Mouse (Mus musculus): Measurements from ENCODE around the gene Slc38a2. TPM values are rescaled to one million over a fixed set of nuclear protein-coding genes. Genes with fewer than 3 reads are reported as not detected.

Gene Slc38a2
- polyA plus RNA-seq, 1 experiment, result 13.9 TPM

GRCm38 (mm10) chr15:96714676-96715016 is 15.1 kb upstream of the Slc38a2 start:
- 84% methylated on average over 3 of the region's 3 CpGs for WGBS
- H3K4me3 ChIP-seq (ENCODE audit: low read depth, low read length), result no peak overlapping the region
- TF ChIP-seq POLR2A (IDR thresholded peaks at IDR 0.05; ENCODE audit: low read depth, low read length) (no peak), CTCF (IDR thresholded peaks at IDR 0.05; ENCODE audit: extremely low read depth, insufficient read length, insufficient replicate concordance, low read depth, low read length) (no peak)
- no peak overlapping the region for H3K27ac ChIP-seq (ENCODE audit: insufficient read depth, low read depth, low read length)
- peaks cover 2% of the 10 kb centered on the region; the same call in 1 of the 2 replicates for H3K4me1 ChIP-seq (ENCODE audit: control insufficient read depth, insufficient read depth, insufficient read length, low read length)
- H3K36me3 ChIP-seq (ENCODE audit: control insufficient read depth, insufficient read depth, low read length), result no peaks in the 10 kb centered on the region
- H3K27me3 ChIP-seq (ENCODE audit: control insufficient read depth, insufficient read depth, low read length), result no peaks in the 10 kb centered on the region

- no peak overlapping the region for H3K4me3 ChIP-seq (ENCODE audit: low read depth, low read length)
- H3K27me3 ChIP-seq (ENCODE audit: control insufficient read depth, insufficient read depth, low read length), result no peaks in the 10 kb centered on the region
- TF ChIP-seq CTCF (IDR thresholded peaks at IDR 0.05; ENCODE audit: extremely low read depth, insufficient read length, insufficient replicate concordance, low read depth, low read length) (no peak), POLR2A (IDR thresholded peaks at IDR 0.05; ENCODE audit: low read depth, low read length) (no peak)
- peaks cover 5% of the 10 kb centered on the region; the same call in 1 of the 2 replicates for H3K4me1 ChIP-seq (ENCODE audit: control insufficient read depth, insufficient read depth, insufficient read length, low read length)
- WGBS, result 95% methylated on average over 6 of the region's 7 CpGs
- no peaks in the 10 kb centered on the region for H3K36me3 ChIP-seq (ENCODE audit: control insufficient read depth, insufficient read depth, low read length)
- no peak overlapping the region for H3K27ac ChIP-seq (ENCODE audit: insufficient read depth, low read depth, low read length)
Measured at GRCm38 (mm10) chr15:96713758-96714675, 14.5 kb upstream of the Slc38a2 start.

- WGBS, result 92% methylated on average over 5 of the region's 5 CpGs
- TF ChIP-seq POLR2A (IDR thresholded peaks at IDR 0.05; ENCODE audit: low read depth, low read length) (no peak), CTCF (IDR thresholded peaks at IDR 0.05; ENCODE audit: extremely low read depth, insufficient read length, insufficient replicate concordance, low read depth, low read length) (no peak)
Measured at GRCm38 (mm10) chr15:96712338-96712737, 12.8 kb upstream of the Slc38a2 start.

GRCm38 (mm10) chr15:96711664-96712063 is 12.1 kb upstream of the Slc38a2 start:
- no peak overlapping the region for H3K27ac ChIP-seq (ENCODE audit: insufficient read depth, low read depth, low read length)
- no peak overlapping the region for H3K4me3 ChIP-seq (ENCODE audit: low read depth, low read length)
- H3K27me3 ChIP-seq (ENCODE audit: control insufficient read depth, insufficient read depth, low read length), result no peaks in the 10 kb centered on the region
- H3K36me3 ChIP-seq (ENCODE audit: control insufficient read depth, insufficient read depth, low read length), result no peaks in the 10 kb centered on the region
- 86% methylated on average over 11 of the region's 11 CpGs for WGBS
- TF ChIP-seq POLR2A (IDR thresholded peaks at IDR 0.05; ENCODE audit: low read depth, low read length), result no peak
- no peak for TF ChIP-seq CTCF (IDR thresholded peaks at IDR 0.05; ENCODE audit: extremely low read depth, insufficient read length, insufficient replicate concordance, low read depth, low read length)
- peaks cover 18% of the 10 kb centered on the region; the same call in 1 of the 2 replicates for H3K4me1 ChIP-seq (ENCODE audit: control insufficient read depth, insufficient read depth, insufficient read length, low read length)

More at GRCm38 (mm10) chr15:96712338-96712737, 12.8 kb upstream of the Slc38a2 start:
- H3K27ac ChIP-seq (ENCODE audit: insufficient read depth, low read depth, low read length), result no peak overlapping the region
- no peaks in the 10 kb centered on the region for H3K27me3 ChIP-seq (ENCODE audit: control insufficient read depth, insufficient read depth, low read length)
- H3K4me1 ChIP-seq (ENCODE audit: control insufficient read depth, insufficient read depth, insufficient read length, low read length), result peaks cover 17% of the 10 kb centered on the region; the same call in 1 of the 2 replicates
- H3K4me3 ChIP-seq (ENCODE audit: low read depth, low read length), result no peak overlapping the region
- H3K36me3 ChIP-seq (ENCODE audit: control insufficient read depth, insufficient read depth, low read length), result no peaks in the 10 kb centered on the region

GRCm38 (mm10) chr15:96710352-96711114 is 11.0 kb upstream of the Slc38a2 start:
- TF ChIP-seq POLR2A (IDR thresholded peaks at IDR 0.05; ENCODE audit: low read depth, low read length) (no peak), CTCF (IDR thresholded peaks at IDR 0.05; ENCODE audit: extremely low read depth, insufficient read length, insufficient replicate concordance, low read depth, low read length) (no peak)
- 19% methylated on average over 15 of the region's 15 CpGs for WGBS
- Histone ChIP-seq H3K4me1 (ENCODE audit: control insufficient read depth, insufficient read depth, insufficient read length, low read length) (peaks cover 18% of the 10 kb centered on the region; the same call in 1 of the 2 replicates), H3K36me3 (ENCODE audit: control insufficient read depth, insufficient read depth, low read length) (no peaks in the 10 kb centered on the region), H3K27me3 (ENCODE audit: control insufficient read depth, insufficient read depth, low read length) (no peaks in the 10 kb centered on the region), H3K4me3 (ENCODE audit: low read depth, low read length) (peak overlapping the region; percentile 88), H3K27ac (ENCODE audit: insufficient read depth, low read depth, low read length) (peak overlapping the region; percentile 94)

GRCm38 (mm10) chr15:96709491-96710351 is 10.2 kb upstream of the Slc38a2 start:
- no peak for TF ChIP-seq CTCF (IDR thresholded peaks at IDR 0.05; ENCODE audit: extremely low read depth, insufficient read length, insufficient replicate concordance, low read depth, low read length)
- TF ChIP-seq POLR2A (IDR thresholded peaks at IDR 0.05; ENCODE audit: low read depth, low read length), result peak; percentile 54
- no peaks in the 10 kb centered on the region for H3K27me3 ChIP-seq (ENCODE audit: control insufficient read depth, insufficient read depth, low read length)
- WGBS, result under 1% methylated on average over 80 of the region's 80 CpGs
- peak overlapping the region; percentile 94 for H3K27ac ChIP-seq (ENCODE audit: insufficient read depth, low read depth, low read length)
- H3K4me1 ChIP-seq (ENCODE audit: control insufficient read depth, insufficient read depth, insufficient read length, low read length), result peaks cover 18% of the 10 kb centered on the region; the same call in 1 of the 2 replicates
- H3K36me3 ChIP-seq (ENCODE audit: control insufficient read depth, insufficient read depth, low read length), result no peaks in the 10 kb centered on the region
- H3K4me3 ChIP-seq (ENCODE audit: low read depth, low read length), result peak overlapping the region; percentile 88

Data from small intestine, adult 2 months (tissue).